Mouse (Mus musculus) brain, adult 2 months (tissue): ENCODE measurements around the gene 5730507C01Rik.
"Not testable (repeated sequence)": the region's sequence is repeated elsewhere in the genome, so short reads cannot be mapped to it uniquely, and the experiment has no call there.

ENCODE experiments used
- DNase-seq: peaks from one replicate; pipeline ENCODE4 v3.0.0; 2011; ENCODE audit warnings: low read depth, low spot score

5730507C01Rik gene

DNA sequence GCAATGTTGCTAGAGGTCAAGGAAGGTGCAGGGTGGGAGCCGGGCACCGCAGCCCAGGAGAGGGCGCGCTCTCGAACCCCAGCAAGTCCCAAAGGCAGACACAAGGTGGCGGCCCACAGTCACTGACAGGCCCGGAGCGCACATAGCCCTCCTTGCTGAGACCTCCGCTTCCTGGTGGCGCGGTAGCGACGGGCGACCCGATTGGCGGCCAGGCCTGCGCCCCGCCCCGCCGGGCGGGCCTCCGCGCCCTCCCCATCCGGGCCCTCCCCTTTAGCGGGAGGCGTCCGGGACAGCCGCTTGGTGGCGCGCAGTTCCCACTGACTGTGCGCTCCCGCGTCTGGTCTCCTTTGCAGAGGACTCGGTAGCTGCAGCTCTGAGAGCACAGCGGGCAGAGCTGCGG lies at the start of gene 5730507C01Rik:
Gene 5730507C01Rik, plus strand, starts transcription at position 340 of the 400 bp plus-strand sequence.
- DNase-seq: peak; percentile 8

DNA sequence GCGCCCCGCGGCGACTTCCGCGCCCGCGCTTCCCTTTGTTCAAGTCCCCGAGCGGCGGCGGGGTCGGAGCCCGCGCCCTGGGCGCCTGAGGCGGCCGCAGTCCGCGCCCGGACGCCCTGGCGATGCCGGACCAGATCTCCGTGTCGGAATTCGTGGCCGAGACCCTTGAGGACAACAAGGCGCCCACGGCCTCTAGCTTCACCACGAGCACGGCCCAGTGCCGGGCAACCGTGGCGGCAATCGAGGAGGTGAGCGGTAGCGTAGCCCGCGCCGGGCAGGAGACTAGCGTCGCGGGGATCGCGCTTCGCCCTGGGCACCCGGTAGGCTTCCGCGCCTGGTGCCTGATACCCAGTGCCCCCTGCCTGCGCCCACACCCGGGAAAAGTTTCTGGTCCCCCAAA lies 306 bp downstream of the 5730507C01Rik start:
- not testable (repeated sequence) for DNase-seq

DNA sequence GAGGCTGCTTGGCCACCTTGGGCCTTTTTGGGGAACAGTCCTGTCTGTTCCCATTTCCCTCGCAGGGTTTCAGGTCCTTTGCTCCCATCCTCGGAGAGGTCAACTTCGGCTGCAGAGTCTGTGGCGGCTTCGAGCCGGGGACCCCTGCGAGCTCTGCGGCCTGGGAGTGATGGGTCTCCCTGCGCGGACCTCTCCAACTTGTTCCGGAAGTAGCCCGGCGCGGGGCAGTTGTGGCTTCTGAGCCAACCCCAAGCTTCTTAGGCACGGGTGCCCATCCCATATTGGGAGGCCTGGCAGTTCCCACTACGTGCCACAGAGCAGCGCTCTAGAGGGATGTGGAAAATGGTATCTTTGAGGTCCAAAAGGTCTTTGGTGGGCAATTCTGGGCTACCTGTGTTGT lies 767 bp downstream of the 5730507C01Rik start:
- DNase-seq: not testable (repeated sequence)
